In genomic region chr4:59795788-59796455, GRCm38 (mm10) we compare ENCODE assay signal across 34 mouse cellular contexts. TPM values are rescaled to one million over a fixed set of nuclear protein-coding genes. Genes with fewer than 3 reads are reported as not detected.
A peak's percentile ranks its signal among the peaks of the same experiment; 100 is the strongest.
DNase-seq lines count a peak whose midpoint lies in the region; ATAC-seq lines count a peak whose summit lies in the region.
"Had no signal": no experiment of that assay in that cellular context is flagged by ENCODE, and none has a peak within 500 bp of the region (broad histone marks: within the 10 kb centered on the region; RNA-seq: fewer than 3 reads in every experiment).

No protein-coding gene starts in this region.

- H3K9ac ChIP-seq in intestine, embryonic 16.5 days (ENCODE audit: low read depth, low read length): no peak overlapping the region
- H3K9ac ChIP-seq: embryonic facial prominence, embryonic 12.5 days; embryonic facial prominence, embryonic 15.5 days; forebrain, embryonic 13.5 days; heart, embryonic 13.5 days; hindbrain, embryonic 14.5 days had no signal

- H3K4me1 ChIP-seq in intestine, embryonic 16.5 days (ENCODE audit: control insufficient read depth, insufficient read depth, low read length): no peaks in the 10 kb centered on the region
- H3K4me1 ChIP-seq: embryonic facial prominence, embryonic 12.5 days; embryonic facial prominence, embryonic 15.5 days; forebrain, embryonic 13.5 days; heart, embryonic 13.5 days; hindbrain, embryonic 10.5 days had no signal

- no peaks in the 10 kb centered on the region for H3K27me3 ChIP-seq in intestine, embryonic 16.5 days (replicated peaks; ENCODE audit: control insufficient read depth, insufficient read depth, low read length)
- H3K27me3 ChIP-seq: CH12.LX; embryonic facial prominence, embryonic 12.5 days; embryonic facial prominence, embryonic 15.5 days; forebrain, embryonic 13.5 days; heart, embryonic 13.5 days had no signal

- WGBS in intestine, embryonic 16.5 days: 66% methylated on average over 2 of the region's 2 CpGs

- no peaks in the 10 kb centered on the region for H3K36me3 ChIP-seq in intestine, embryonic 16.5 days (ENCODE audit: control insufficient read depth, insufficient read depth, low read length)
- H3K36me3 ChIP-seq: embryonic facial prominence, embryonic 12.5 days; embryonic facial prominence, embryonic 15.5 days; G1E; heart, embryonic 10.5 days; heart, embryonic 13.5 days; hindbrain, embryonic 10.5 days had no signal

- no peak overlapping the region for H3K4me3 ChIP-seq in intestine, embryonic 16.5 days (ENCODE audit: low read length)
- H3K4me3 ChIP-seq: embryonic facial prominence, embryonic 12.5 days; embryonic facial prominence, embryonic 15.5 days; erythroblast, embryonic 14.5 days; forebrain, embryonic 13.5 days; gastrocnemius, adult 2 months; heart, adult 2 months; heart, embryonic 10.5 days; heart, embryonic 13.5 days; hindbrain, embryonic 10.5 days had no signal

- DNase-seq in heart, adult 11 months: peak; percentile 61
- no peak for DNase-seq in heart, postnatal 4 days
- no peak for DNase-seq in embryo, embryonic 9.5 days (ENCODE audit: extremely low spot score)
- DNase-seq in gastrocnemius, postnatal 4 days (ENCODE audit: low spot score in 2 of 2): no peak
- DNase-seq: adrenal gland, adult 8-10 months; adrenal gland, postnatal 25 days; B cell, adult 2 months; cerebellum, adult 11-12 months; cerebellum, adult 8-10 months; cerebellum, postnatal 10 days; cerebellum, postnatal 36 days; gastrocnemius, adult 2 months; gastrocnemius, postnatal 25 days; heart, adult 2 months; heart, postnatal 14 days; kidney, adult 18-20 months; kidney, adult 9 months had no signal

- H3K9me3 ChIP-seq in intestine, embryonic 16.5 days (ENCODE audit: control insufficient read depth, low read length): no peaks in the 10 kb centered on the region
- H3K9me3 ChIP-seq: embryonic facial prominence, embryonic 12.5 days; embryonic facial prominence, embryonic 15.5 days; forebrain, embryonic 13.5 days; G1E; heart, embryonic 10.5 days; heart, embryonic 13.5 days; hindbrain, embryonic 10.5 days had no signal

- ATAC-seq in granulocyte monocyte progenitor cell, adult 5-6 weeks (replicated peaks; ENCODE audit: poor library complexity, severe bottlenecking): peak; percentile 55
- ATAC-seq in intestine, embryonic 16.5 days: peak; percentile 81
- ATAC-seq in megakaryocyte progenitor cell, adult 5-6 weeks (replicated peaks; ENCODE audit: poor library complexity): peak; percentile 38
- ATAC-seq in activated CD4-positive, CD25-positive, alpha-beta regulatory T cell, adult 4 months: no peak
- ATAC-seq: forebrain, embryonic 13.5 days; forebrain, embryonic 16.5 days; hindbrain, postnatal 0 days; inflammation-experienced regulatory T-cells, adult 6 months had no signal

- peak overlapping the region; percentile 19; the same call in 1 of the 2 replicates for H3K27ac ChIP-seq in intestine, embryonic 16.5 days (ENCODE audit: low read length)
- H3K27ac ChIP-seq: embryonic facial prominence, embryonic 12.5 days; embryonic facial prominence, embryonic 15.5 days; forebrain, embryonic 13.5 days; gastrocnemius, adult 2 months; heart, adult 2 months; heart, embryonic 10.5 days; heart, embryonic 13.5 days; hindbrain, embryonic 10.5 days; hindbrain, embryonic 14.5 days; hindbrain, postnatal 0 days had no signal

- no peak overlapping the region for H3K4me2 ChIP-seq in intestine, embryonic 16.5 days (ENCODE audit: low read depth, low read length)
- H3K4me2 ChIP-seq: embryonic facial prominence, embryonic 12.5 days; embryonic facial prominence, embryonic 15.5 days; forebrain, embryonic 13.5 days; heart, embryonic 13.5 days; hindbrain, embryonic 14.5 days had no signal

RNA-seq across cellular contexts. Expression of gene Inip, which starts 5.5 kb away (rescaled TPM):
- 10 to 100 TPM; 19.7 to 22.7 TPM for total RNA-seq in heart, postnatal 4 days (2021)
- 49.9 and 71.0 TPM in 2 replicates for total RNA-seq in granulocyte monocyte progenitor cell, adult 5-6 weeks (2014; fragmentation: Nextera tagmentation)
- total RNA-seq in granulocyte monocyte progenitor cell, adult 5-6 weeks (2017): 55.9 and 60.1 TPM in 2 replicates
- polyA plus RNA-seq in intestine, embryonic 16.5 days (2015; fragmentation: Nextera tagmentation; extraction: Ambion mirVana): 33.3 and 37.6 TPM in 2 replicates
- 54.2 and 65.5 TPM in 2 replicates for total RNA-seq in megakaryocyte progenitor cell, adult 5-6 weeks (2015)
- 70.2 and 70.8 TPM in 2 replicates for total RNA-seq in megakaryocyte progenitor cell, adult 5-6 weeks (2017)
- 10 to 100 TPM; 37.2 to 44.7 TPM for polyA plus RNA-seq in activated CD4-positive, CD25-positive, alpha-beta regulatory T cell, adult 4 months (2017; shearing (Covaris generic))
- total RNA-seq in gastrocnemius, postnatal 4 days (2021): 1 to 10 TPM; 7.5 to 9.3 TPM

RNA-seq across cellular contexts. Expression of gene Snx30, which starts 9.7 kb away (rescaled TPM):
- total RNA-seq in heart, postnatal 4 days (2021): 10 to 100 TPM; 10.3 to 12.9 TPM
- total RNA-seq in granulocyte monocyte progenitor cell, adult 5-6 weeks (2014; fragmentation: Nextera tagmentation): 18.8 and 23.8 TPM in 2 replicates
- 21.7 and 25.8 TPM in 2 replicates for total RNA-seq in granulocyte monocyte progenitor cell, adult 5-6 weeks (2017)
- 4.3 and 5.2 TPM in 2 replicates for polyA plus RNA-seq in intestine, embryonic 16.5 days (2015; fragmentation: Nextera tagmentation; extraction: Ambion mirVana)
- total RNA-seq in megakaryocyte progenitor cell, adult 5-6 weeks (2015): 13.0 and 16.1 TPM in 2 replicates
- total RNA-seq in megakaryocyte progenitor cell, adult 5-6 weeks (2017): 17.9 and 23.8 TPM in 2 replicates
- polyA plus RNA-seq in activated CD4-positive, CD25-positive, alpha-beta regulatory T cell, adult 4 months (2017; shearing (Covaris generic)): 1 to 10 TPM; 1.6 to 1.9 TPM
- total RNA-seq in gastrocnemius, postnatal 4 days (2021): 10 to 100 TPM; 14.8 to 15.8 TPM
